Mouse (Mus musculus) liver, adult 2 months (tissue): ENCODE data around the gene Dbil5. TPM values are rescaled to one million over a fixed set of nuclear protein-coding genes. Genes with fewer than 3 reads are reported as not detected.

Experiments used
- DNase-seq: peaks from one replicate; pipeline ENCODE4 v3.0.0-alpha.2; 2011; ENCODE audit warnings: low read depth, low spot score; ENCODE audit errors: extremely low read depth
- H3K27ac ChIP-seq: fragments of 200-500 bp; replicated peaks from 2 replicates; pipeline ENCODE4 v1.5.1; 2012; ENCODE audit warnings: low read depth, mild to moderate bottlenecking, control low read depth, inconsistent platforms, low read length; ENCODE audit not compliant: insufficient read depth
- H3K27me3 ChIP-seq: fragments of 200-500 bp; 2 replicates; pipeline ENCODE4 v1.6.1; 2012; ENCODE audit warnings: mild to moderate bottlenecking, moderate library complexity, low read length, inconsistent platforms; ENCODE audit not compliant: control insufficient read depth, insufficient read depth
- H3K36me3 ChIP-seq: fragments of 200-500 bp; 2 replicates; pipeline ENCODE4 v1.6.1; 2012; ENCODE audit warnings: low read length, inconsistent platforms; ENCODE audit not compliant: control insufficient read depth, insufficient read depth
- H3K4me1 ChIP-seq: fragments of 200-500 bp; 2 replicates; pipeline ENCODE4 v1.6.1; 2011; ENCODE audit warnings: low read length; ENCODE audit not compliant: control insufficient read depth, insufficient read depth
- H3K4me3 ChIP-seq: fragments of 200-500 bp; 2 replicates; pipeline ENCODE4 v1.5.1; 2011; ENCODE audit warnings: low read depth, mild to moderate bottlenecking, control low read depth, low read length, moderate library complexity; ENCODE audit not compliant: insufficient read depth
- H3K79me2 ChIP-seq: fragments of 200-500 bp; 2 replicates; pipeline ENCODE4 v1.6.1; 2012; ENCODE audit warnings: inconsistent platforms, mild to moderate bottlenecking, low read length, moderate library complexity; ENCODE audit not compliant: control insufficient read depth, insufficient read depth
- H3K9ac ChIP-seq: fragments of 200-500 bp; 2 replicates; pipeline ENCODE4 v1.6.1; 2012; ENCODE audit warnings: low read depth, mild to moderate bottlenecking, control low read depth, inconsistent platforms, low read length
- CTCF ChIP-seq: fragments of 200-500 bp; IDR thresholded peaks from 2 replicates; pipeline ENCODE4 v1.5.1; 2011; ENCODE audit warnings: low read depth, low read length, control low read depth
- POLR2A ChIP-seq: fragments of 200-500 bp; IDR thresholded peaks from 2 replicates; pipeline ENCODE4 v1.6.1; 2011; ENCODE audit warnings: low read length, control low read depth; ENCODE audit not compliant: insufficient read depth; ENCODE audit errors: extremely low read depth
- WGBS: fragments of 180-500 bp; shearing (Covaris S2); methylation state at CpG from one replicate; pipeline ENCODE4 v1.1.7; 2018; 5-methylcytosine and 5-hydroxymethylcytosine counted together
- polyA plus RNA-seq: library from polyadenylated mRNA; depleted of rRNA; stranded (reverse); fragments of >200 nt; gene quantifications from 2 replicates; pipeline ENCODE4 v1.2.3, GENCODE M21; 2012; rRNA removed
- total RNA-seq: library from RNA; depleted of rRNA; stranded (reverse); fragments of >200 nt; gene quantifications from 2 replicates; pipeline ENCODE4 v1.2.3, GENCODE M21; 2014; rRNA removed

The Dbil5 gene
- total and polyA plus RNA-seq, 2 experiments, result 0.46 TPM

DNA sequence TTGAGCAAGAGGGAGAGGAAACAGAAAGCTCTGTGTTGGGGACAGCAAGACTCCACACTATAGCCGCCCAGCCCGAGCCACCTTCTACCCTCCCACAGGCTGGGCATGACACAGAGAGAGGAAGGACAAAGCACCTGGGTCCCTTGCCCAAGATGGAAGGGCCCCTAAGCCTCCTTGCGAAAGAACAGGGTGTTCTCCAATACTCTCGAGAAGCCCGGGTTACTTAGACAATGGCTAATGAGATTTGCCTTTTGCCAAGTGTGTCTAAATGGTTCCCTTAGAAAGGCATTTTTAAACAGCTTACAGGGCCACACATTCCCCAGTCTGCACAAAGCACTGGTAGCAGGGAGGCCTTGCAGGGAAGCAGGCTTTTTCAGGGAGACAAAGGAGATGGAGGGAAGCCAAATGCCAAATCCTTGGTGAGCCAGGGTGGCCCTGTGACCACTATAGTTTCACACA lies 50.6 kb downstream of the Dbil5 start:
- Histone ChIP-seq H3K36me3 (no peaks in the 10 kb centered on the region), H3K4me1 (no peaks in the 10 kb centered on the region), H3K27ac (no peak overlapping the region), H3K4me3 (no peak overlapping the region), H3K27me3 (no peaks in the 10 kb centered on the region), H3K79me2 (no peaks in the 10 kb centered on the region), H3K9ac (no peak overlapping the region)
- WGBS, result 75% methylated on average over 5 of the region's 5 CpGs
- no peak for TF ChIP-seq POLR2A
- TF ChIP-seq CTCF, result no peak
- no peak for DNase-seq

Other genes with a start within 250 kb of the Dbil5 start
- not detected in 2 replicates for gene 1700016K19Rik, start 217.7 kb upstream of the Dbil5 start, total RNA-seq
- gene 1700016K19Rik, start 217.7 kb upstream of the Dbil5 start, polyA plus RNA-seq, result 0.12 TPM in 1 of 2 replicates, not detected in the other
- gene Rflnb, start 189.8 kb upstream of the Dbil5 start, total RNA-seq, result 0.37 and 0.67 TPM in 2 replicates
- 0.44 and 0.69 TPM in 2 replicates for gene Rflnb, start 189.8 kb upstream of the Dbil5 start, polyA plus RNA-seq
- 18.9 and 22.8 TPM in 2 replicates for gene Vps53, start 38.0 kb upstream of the Dbil5 start, total RNA-seq
- gene Vps53, start 38.0 kb upstream of the Dbil5 start, polyA plus RNA-seq, result 19.3 and 22.4 TPM in 2 replicates
- 3.0 and 3.4 TPM in 2 replicates for gene Fam57a, start 37.9 kb upstream of the Dbil5 start, total RNA-seq
- 3.5 and 5.3 TPM in 2 replicates for gene Fam57a, start 37.9 kb upstream of the Dbil5 start, polyA plus RNA-seq
- 0.65 and 3.3 TPM in 2 replicates for gene Gemin4, start 56 bp downstream of the Dbil5 start, total RNA-seq
- gene Gemin4, start 56 bp downstream of the Dbil5 start, polyA plus RNA-seq, result 3.3 and 3.8 TPM in 2 replicates
- gene Mrm3, start 26.1 kb downstream of the Dbil5 start, total RNA-seq, result 7.9 and 10.1 TPM in 2 replicates
- gene Mrm3, start 26.1 kb downstream of the Dbil5 start, polyA plus RNA-seq, result 7.1 and 7.8 TPM in 2 replicates
- gene Glod4, start 26.1 kb downstream of the Dbil5 start, total RNA-seq, result 45.0 and 56.1 TPM in 2 replicates
- 9.3 and 9.8 TPM in 2 replicates for gene Glod4, start 26.1 kb downstream of the Dbil5 start, polyA plus RNA-seq
- 1.0 and 2.2 TPM in 2 replicates for gene Nxn, start 181.5 kb downstream of the Dbil5 start, total RNA-seq
- 1.3 and 1.6 TPM in 2 replicates for gene Nxn, start 181.5 kb downstream of the Dbil5 start, polyA plus RNA-seq
- 7.9 and 12.4 TPM in 2 replicates for gene Timm22, start 189.3 kb downstream of the Dbil5 start, total RNA-seq
- 6.0 and 7.5 TPM in 2 replicates for gene Timm22, start 189.3 kb downstream of the Dbil5 start, polyA plus RNA-seq